Mouse (Mus musculus) right cerebral cortex, postnatal 36 days (tissue): Measurements from ENCODE around the gene Kcnk10.

Experiments
- DNase-seq, 2 experiments: peaks; one replicate each; pipeline ENCODE4 v3.0.0; 2022; ENCODE audit warnings: low spot score in 2 of 2, mixed read lengths in 1 of 2

The Kcnk10 gene

DNA sequence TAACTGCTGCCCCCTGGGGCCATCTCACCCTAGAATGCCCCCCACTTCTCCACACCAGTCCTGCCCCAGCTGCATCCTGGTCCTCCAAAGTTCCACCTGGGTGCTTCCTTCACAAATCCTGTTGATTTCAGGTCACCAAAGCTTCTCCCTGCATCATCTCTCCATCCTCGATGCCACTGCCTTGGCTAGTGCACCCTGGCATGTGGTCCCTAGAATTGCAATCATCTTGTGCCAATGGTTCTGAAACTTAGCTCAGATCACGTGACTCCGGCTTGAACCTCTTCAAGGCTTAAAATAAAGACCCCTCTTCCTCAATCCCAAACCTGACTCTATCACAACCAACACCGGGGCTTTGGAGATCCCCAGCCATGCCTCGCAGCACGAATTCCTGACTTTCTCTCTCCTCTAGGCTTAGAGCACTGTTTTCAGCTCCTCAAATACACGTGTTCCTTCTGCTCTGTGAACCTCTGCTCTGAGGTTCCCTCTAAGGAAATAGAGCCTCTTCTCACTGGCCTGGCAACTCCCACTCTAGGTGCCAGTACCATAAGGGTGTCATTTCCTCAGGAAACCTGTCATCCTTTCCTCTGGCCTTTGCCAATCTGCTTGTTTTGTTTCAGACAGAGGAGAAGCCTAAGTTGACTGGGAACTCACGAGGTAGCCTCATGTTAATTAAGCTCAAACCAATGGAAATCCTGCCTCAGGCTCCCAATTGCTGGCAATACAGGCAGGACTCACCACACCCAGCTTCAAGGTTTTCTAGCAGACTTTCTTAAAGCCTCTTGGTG lies 6.0 kb downstream of the Kcnk10 start:
- no peak for DNase-seq

DNA sequence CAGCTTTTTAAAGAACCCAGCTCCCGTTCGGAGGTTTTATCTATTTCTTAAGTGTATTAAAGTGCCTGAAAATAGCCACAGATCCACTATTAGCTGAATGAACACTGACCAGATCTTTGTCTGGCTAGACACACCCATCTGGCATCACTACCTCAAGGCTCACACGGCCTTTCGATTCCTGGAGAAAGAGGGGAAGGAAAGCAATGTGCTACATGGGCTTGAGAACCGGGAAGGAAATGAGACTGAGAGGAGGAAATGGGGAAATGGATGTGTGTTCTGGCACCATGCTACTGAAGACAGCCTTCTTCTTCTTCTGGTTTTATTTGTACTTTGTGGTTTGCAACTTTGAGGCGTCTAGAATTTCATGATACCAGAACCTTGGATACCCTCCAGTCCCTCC lies 8.7 kb downstream of the Kcnk10 start:
- DNase-seq = no peak

DNA sequence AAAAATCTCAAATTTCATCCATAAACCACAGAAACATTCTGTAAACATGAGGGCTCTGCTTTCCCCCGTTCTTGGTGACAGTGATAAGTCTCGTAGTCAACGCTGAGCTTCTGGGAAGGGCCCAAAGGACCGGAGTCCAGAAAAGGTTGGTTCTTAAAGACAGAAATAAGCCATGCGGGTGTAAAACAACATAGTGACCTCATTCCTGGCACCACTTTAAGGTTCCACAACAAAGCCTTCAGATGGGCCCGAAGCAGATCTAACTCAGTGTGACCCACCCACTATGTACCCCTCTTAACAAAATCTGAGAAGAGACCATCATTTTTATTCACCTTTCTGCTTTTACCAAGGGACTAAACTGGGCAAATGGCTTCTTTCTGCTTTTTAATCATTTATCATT lies 10.2 kb downstream of the Kcnk10 start:
- no peak for DNase-seq

DNA sequence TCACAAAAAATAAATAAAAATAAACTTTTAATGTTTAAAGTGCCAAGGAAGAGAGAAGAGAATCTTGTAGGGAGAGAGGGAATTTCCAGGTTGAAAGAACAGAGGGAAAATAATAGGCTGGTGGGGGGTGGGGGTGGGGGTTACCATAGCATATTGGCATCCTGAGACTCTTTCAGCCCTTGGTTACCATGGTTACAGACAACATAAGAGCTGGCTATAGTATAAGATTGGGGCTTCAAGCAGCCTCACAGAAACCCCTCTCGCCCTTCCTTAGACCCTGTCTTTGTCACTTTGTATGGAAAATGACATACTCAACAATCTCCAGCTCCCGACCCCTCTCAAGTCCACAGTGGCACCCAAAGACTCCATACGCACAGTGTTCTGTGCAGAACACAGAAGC lies 13.7 kb downstream of the Kcnk10 start:
- DNase-seq = no peak

DNA sequence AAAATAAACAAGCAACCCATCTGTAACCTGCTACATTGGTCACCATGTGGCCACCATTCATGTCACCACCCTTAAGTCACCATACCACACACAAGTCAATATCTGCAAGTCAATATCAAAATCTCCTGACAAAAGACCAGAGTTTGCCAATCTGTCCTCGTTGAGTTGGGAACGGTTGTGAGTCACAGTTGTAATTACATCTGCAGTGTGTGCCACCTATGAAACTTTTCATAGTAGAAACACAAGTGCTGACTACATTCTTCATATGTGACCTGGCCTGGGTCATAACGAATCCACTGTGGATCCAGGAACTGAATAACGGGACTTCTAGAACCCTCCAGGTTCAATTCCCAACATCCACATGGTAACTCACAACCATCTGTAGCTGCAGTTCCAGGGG lies 14.8 kb downstream of the Kcnk10 start:
- DNase-seq = no peak

DNA sequence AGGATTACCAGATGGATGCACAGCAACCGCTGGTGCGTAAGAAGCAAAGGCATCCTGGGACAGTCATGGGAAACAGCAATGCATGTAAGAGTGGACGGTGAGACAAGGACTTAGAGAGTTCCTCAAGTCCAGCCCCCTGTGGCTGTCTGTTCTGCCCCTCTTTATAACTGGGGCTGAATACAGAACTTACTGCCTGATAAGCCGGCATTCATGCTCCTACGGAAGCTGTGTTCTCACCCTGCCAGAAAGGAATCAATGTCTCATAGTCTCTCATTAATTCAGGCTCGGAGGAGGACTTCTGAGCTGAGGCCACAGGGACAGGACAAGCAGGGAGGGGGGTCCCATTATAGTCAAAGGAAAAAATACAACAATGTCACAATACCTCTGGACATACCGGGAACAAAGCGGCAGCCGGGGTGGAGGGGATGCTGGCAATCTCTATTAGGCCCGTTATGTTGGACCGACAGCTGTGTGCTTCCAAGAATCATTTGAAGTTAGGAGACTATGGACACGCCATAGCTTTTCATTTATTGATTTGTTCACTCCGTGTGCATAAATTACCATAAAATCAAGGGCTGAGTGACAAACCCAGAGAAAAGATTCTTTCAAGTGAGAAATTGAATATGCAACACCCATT lies 15.7 kb downstream of the Kcnk10 start:
- no peak for DNase-seq

DNA sequence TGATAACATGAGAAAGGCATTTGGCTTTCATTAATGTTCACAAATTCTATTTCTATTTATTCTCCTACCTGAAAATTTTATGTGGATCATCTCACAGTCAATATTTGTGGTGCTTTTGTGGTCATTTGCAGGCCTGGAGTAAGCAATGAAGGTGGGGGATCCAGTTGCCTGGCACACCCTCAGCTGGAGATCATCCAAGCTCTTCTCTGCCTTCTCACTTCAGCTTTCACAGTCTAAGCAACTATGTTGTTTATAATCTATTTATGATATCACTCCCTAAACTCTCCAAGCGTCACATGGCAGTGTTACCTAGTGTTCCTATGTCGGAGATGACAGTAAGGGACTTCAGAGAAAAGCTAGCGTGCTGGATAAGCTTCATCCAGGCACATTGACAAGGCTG lies 18.1 kb downstream of the Kcnk10 start:
- DNase-seq = no peak

DNA sequence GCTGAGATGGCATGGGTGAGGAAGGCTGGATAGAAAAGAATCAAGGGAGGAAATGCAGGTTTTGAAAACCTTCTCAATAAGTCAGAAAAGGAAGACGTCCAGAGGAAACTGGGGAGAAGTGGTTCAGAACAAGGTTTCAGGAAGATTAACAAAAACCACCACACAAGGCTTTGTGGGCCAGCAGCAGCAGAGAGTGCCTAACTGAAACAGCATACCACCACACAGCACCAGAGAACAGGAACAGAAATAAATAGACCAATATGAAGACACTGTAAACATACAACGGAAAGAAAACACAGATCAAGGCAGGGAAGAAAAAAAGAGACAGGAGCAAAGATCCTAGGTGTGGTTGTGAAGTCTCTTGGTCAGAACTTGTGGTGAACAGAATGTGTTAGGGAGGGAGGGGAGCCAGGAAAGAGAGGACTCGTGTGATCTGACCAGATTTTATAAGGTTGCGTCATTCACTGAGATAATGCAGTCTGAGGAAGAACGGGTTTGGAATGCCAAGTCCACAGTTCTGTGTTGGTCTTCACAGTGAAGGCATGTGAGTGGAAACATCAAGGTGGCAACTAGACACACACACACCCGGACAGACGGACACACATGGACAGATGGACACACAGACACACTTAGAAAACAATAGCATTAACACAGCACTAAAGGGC lies 21.0 kb downstream of the Kcnk10 start:
- DNase-seq = no peak

DNA sequence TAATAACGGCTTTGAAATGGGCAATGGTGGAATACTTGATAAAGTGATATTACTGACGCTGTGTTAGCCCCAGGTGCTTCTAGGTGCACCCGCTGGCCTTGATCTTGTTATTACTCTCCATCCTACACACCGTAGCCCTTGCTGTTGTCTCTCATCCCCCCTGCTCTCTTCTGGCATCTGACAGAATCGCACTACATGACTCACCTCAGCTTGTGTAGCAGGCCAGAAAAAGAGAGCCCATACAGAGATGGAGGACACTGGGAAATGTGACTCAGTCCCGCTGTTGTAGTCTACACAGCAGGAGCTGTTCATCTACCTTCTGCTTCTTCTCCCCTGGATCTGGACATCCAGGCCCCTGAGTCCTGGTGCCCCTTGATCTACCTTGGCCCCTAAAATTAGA lies 28.1 kb downstream of the Kcnk10 start:
- DNase-seq = no peak

DNA sequence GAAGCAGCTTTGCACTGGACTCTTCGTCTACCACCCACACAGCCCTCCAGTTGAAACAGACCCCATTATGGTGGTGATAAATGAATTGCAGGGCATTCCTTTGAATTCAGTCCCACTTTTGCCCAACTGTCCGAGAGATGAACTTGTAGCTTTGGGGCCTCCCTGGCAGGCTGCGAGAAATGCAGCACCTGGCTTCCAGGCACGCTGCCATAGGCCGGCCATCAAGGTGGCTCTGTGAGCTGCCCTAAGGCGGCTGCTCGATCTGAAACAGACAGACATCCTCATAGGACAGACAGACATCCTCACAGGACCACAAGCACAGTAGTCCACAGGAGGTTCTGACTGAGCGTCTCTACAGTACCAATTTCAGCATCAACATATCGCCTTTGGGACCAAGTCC lies 30.0 kb downstream of the Kcnk10 start:
- DNase-seq = no peak

DNA sequence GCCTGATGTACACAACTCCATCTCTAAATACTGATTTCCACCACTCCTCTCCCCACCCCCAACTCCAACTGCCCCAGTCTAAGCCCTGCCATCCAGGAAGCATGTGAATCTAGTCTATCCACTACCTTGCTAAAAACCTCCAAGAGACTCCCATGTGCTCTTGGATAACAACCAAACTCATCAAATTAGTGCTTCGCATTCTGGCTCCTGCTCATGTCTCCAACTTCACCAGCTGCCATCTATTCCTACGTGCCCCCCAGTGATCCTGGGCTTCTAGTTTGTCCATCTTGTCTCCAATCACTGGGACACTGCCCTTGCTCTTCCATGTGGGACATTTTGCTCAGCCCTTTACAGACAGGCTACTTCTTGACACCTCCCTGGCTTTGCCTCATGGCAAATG lies 32.2 kb downstream of the Kcnk10 start:
- no peak for DNase-seq

DNA sequence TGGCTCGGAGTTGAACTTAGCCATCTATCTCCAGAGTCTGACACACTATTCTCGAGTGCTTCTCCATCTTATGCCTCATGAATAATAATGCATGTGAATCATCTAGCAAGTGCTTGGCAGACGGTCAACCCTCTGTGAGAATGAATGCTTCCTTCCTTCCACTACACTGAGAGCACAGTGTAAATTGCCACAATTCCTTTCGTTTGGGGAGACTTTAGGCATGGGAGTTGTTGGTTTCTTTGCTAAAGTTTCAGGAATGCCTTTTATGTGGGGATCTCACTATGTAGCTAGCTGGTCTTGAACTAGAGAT lies 32.9 kb downstream of the Kcnk10 start:
- DNase-seq = peak; percentile 62 to 77

DNA sequence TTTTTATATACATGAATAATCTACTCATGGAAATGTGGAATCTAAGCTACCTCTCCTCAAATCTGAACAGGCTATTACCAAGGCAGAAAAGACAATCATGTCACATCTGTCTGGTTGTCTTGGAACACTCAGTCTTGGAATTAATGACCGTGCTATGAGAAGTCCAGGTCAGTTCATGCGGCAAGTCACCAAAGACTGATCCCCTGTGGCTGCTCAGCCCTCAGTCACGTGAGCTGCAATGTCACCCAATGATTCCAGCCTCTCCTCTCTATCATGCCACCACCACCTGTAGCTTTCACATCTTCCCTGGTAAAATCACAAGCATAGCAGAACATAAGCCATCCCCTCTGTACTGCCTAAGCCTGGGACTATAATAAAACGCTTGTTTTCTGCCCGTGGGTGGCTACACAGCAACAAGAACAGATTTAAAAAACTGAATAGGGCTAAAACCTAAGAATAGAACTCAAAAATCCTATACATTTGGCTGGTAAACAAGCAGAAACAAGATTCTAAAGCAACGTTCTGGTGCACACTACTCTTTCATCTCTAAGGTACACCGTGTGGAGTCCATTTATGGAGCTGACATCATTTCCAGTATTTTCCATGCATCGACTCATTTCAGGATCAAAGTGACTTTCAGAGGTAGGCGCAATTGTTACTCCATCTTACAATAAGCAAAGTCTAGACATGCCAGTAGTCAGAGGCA lies 33.4 kb downstream of the Kcnk10 start:
- no peak for DNase-seq

DNA sequence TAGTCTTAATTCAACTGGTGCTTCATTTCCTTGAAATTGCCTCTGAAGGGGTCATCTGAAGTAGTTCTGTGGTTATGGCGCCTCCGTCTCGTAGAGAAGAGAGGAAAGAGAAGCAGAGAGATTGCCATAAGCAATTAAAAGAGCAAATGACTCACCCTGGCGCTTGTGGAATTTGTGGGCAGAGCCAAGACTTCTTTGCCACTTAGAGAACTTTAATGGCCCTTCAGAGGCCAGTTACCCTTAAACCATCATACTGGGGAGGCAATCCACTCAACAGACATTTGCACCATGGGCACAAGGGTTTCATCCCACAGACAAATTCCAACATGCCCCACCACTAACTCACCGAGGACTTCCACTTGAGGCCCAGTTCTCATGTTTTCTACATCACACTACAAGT lies 41.4 kb downstream of the Kcnk10 start:
- DNase-seq = no peak

DNA sequence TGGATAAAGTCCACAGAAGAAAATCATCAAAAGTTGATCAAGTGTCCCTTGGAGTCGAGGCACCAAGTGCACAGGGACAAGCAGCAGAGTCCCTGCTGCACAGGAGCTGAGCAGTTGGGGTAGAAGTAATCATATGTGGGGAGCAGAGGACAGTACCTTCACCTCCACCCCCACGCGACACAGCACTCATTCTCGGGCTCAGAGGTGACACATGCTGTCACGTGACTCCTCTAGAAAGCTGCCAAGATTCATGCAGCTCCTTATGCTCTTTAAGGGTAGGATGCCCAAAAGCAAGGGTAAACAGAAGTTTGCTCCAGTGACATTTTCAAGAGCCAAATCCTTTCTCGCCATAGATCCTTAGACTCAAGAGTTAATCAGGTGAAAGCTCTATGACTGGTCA lies 42.1 kb downstream of the Kcnk10 start:
- no peak for DNase-seq

DNA sequence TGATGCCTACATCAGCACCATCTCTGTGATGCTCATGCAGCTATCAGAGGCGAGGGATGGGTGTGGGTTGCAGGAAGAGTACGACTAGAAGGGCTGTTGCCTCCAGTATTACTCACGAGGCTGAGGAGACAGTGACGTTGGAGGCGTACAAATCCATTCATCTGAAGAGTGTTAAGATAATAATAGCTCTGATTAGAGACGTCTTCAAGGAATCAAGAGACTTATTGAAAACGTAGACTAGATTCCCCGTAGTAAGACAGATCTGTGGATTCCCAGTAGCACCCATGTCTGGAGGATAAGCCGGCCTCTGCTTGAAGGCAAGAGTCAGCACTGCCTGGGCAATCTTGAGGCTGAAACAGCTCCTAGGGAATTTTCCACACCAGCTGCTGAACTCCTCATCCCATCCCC lies 42.6 kb downstream of the Kcnk10 start:
- DNase-seq = peak; percentile 48 to 80

DNA sequence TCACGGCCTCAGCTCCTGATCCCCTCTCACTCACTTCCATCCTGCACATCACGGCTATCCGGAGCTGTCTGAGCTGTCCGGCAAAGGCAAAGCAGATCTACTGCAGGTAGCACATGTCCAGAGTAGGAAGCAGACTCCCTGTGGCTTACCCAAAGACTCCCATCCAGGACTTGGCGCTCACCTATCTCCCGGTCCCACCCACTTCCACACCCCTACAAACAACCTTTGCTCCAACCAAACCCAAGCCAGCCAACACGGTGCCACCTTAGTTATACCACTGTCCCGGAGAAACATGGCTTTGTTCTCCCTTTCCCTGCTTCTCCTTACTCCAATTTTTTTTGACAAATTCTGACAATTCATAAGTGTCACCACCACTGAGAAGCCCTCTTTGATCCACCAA lies 49.5 kb downstream of the Kcnk10 start:
- no peak for DNase-seq

DNA sequence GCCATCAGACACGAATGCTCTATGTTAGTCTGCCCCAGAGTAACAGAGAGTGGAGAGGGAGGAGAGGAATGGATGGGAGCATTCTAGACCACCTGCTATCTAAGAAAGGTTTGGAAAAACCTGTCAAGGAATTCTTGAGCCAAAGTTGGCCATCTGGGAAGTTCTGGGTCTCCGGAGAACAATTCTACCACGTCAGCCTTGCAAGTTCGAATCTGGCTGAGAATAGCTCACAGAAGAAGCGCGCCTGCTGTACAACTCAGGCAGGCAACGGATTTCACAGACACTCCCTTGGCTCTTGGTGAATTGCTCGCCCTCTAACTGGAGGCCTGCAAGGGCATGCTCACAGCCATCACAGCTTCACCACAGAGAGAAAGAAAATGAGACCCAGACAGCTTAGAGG lies 52.7 kb downstream of the Kcnk10 start:
- no peak for DNase-seq

DNA sequence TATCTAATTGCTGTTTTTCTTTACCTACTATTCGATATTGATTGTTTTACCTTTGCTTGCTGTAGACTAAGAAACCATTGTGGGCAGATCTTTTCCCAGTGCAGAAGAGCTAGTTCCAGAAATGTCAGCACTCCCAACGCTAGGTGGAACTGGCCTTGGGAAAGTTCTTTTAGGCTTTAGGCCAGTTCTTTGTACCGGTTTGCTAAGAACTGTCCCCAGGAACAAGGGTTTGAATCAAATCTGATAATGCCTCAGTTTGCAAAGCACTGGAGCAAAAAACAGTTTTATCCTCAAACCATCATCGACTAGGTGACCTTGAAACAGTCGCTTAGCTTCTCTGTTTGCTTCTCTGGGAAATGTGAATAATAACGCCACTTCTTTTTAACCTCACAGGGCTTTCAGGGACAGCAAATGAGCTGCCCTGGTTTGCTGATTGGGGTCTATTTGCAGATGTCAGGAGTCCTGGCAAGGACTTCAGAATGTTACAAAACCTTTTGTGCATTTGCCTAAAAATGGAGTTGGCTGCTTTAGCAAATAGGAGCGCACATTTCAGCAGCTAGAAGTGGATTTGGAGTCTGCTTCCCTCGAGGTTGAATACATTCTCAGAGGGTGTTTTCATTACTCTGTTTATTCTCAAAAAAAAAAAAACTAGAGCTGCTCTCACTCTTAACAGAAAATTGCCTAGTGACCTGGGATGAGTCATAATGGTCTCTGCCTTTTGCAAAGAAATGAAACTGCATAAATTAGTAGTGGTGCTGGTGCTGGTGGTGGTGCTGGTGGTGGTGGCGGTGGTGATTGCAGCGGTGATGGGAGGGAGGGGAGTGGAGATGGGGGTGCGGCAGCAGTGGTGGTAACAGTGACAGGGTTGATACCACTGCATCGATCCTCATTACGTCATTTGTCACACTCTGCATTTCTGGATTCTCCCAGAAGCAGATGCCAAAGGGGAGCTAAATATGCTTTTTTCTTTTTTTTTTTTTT lies 53.5 kb downstream of the Kcnk10 start:
- no peak for DNase-seq

DNA sequence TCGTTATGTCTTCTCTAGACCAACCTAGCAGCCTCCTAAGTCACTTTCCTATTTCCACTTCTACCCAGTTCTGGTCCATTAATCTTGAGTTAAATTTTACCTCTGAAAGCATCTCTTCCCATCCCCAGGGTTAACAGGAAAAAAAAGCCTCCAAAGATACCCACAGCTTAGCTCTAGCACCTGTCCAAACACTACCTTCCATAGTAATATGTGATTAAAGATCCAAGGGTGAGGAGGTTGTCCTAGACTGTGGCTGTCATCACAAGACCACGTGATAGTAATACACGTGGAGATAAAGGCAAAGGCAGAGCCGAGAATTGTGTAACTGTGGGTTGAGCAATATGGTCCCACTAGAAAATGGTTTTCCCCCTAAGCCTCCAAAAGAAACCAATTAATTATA lies 56.8 kb downstream of the Kcnk10 start:
- DNase-seq = no peak

DNA sequence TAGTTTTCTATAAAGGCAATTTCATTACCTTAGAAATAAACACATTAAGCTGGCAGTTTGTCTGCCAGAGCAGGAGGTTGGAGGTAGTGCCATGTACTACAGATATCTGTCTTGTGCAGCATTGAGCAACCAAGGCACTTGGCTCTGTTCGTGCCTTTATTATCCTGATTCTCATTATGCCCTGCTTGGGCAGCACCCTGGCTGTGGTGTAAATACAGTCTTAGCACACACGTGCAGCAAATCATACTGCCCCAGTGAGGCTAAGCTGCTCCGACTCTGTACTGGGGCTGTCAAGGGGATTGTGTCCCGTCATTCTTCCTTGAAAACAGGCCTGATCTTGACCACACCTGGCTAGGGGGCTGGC lies 57.6 kb downstream of the Kcnk10 start:
- no peak for DNase-seq
